Mouse (Mus musculus): ENCODE measurements around the gene Zdhhc7.
A peak's percentile ranks its signal among the peaks of the same experiment; 100 is the strongest.

DNA sequence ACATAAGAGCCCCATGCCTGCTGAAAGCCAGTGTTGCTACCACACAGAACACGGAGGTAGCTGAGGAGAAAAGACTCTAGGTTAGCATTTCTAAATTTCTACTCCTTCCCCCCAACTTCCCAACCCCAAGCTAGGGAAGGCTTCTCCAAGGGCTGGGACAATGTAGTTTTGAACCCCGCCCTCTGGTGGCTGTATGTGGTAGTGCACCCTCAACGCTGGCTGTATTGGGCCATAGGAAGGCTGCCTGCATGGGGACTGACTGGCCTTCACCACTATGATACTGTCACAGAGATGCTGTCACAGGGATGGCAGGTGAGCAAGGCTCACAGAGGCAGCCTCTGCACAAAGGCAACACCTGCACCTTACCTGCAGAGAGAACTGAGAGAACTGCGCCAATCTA lies 29.6 kb downstream of the Zdhhc7 start:
- TF ChIP-seq CTCF (IDR thresholded peaks at IDR 0.05) (peak; percentile 97), EP300 (IDR thresholded peaks at IDR 0.05) (no peak)

Data from lung, postnatal 0 days (tissue).